In the genomic region with DNA sequence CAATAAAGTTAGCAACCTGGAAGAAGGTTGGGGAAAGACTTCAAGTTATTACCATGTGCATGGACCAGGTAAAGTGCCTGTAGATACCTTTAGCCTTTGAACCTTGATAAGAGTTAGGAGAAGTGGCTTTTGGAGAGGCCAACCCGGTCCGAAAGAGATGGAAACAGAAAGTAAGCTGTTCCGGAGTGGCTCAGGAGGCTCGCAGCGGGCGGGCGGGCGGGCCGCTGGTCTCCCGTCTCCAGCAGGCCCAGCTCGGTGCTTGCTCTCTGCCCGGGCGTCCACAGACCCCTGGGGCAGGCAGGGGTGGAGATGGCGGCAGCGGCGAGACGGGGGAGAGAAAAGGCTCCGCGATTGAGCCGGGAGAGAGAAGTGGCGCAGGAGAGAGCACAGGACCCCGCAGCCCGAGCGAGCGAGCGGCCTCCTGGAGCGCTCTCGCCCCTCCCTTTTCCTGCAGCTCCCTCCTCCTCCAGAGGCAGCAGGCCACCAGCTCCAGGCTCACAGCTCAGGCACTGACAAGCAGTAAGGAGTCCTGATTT, we compare ENCODE assay signal across 8 mouse cellular contexts. TPM values are rescaled to one million over a fixed set of nuclear protein-coding genes. Genes with fewer than 3 reads are reported as not detected.
A peak's percentile ranks its signal among the peaks of the same experiment; 100 is the strongest.
DNase-seq lines count a peak whose midpoint lies in the region; ATAC-seq and TF ChIP-seq lines count a peak whose summit lies in the region.

A gene (minus strand): TSS at position 441 of the 536 bp plus-strand sequence.

- H3K4me1 ChIP-seq in bone marrow macrophage, adult 2 months (ENCODE audit: control insufficient read depth, insufficient read depth, low read length): peaks cover 23% of the 10 kb centered on the region
- H3K4me1 ChIP-seq in embryonic fibroblast, embryonic 13.5 days (ENCODE audit: control insufficient read depth, insufficient read depth, low read length): peaks cover 4% of the 10 kb centered on the region; the same call in 1 of the 2 replicates
- H3K4me1 ChIP-seq in heart, embryonic 11.5 days (ENCODE audit: control insufficient read depth, insufficient read depth, low read length): peaks cover 3% of the 10 kb centered on the region; the same call in 1 of the 2 replicates
- H3K4me1 ChIP-seq in kidney, embryonic 16.5 days (ENCODE audit: insufficient read depth, low read length): peaks cover 24% of the 10 kb centered on the region

- no peaks in the 10 kb centered on the region for H3K9me3 ChIP-seq in heart, embryonic 11.5 days (replicated peaks; ENCODE audit: control insufficient read depth, low read length)
- no peaks in the 10 kb centered on the region for H3K9me3 ChIP-seq in kidney, embryonic 16.5 days (ENCODE audit: low read length)

- TF ChIP-seq POLR2A in bone marrow macrophage, adult 2 months (IDR thresholded peaks at IDR 0.05; ENCODE audit: borderline replicate concordance, low read depth, low read length): no peak
- peak; percentile 88 for TF ChIP-seq POLR2A in embryonic fibroblast, embryonic 13.5 days (IDR thresholded peaks at IDR 0.05; ENCODE audit: low read depth, low read length)

- no peaks in the 10 kb centered on the region for H3K79me2 ChIP-seq in C2C12 (ENCODE audit: control insufficient read depth, insufficient read depth)

- H3K36me3 ChIP-seq in C2C12 (ENCODE audit: control insufficient read depth, insufficient read depth): no peaks in the 10 kb centered on the region
- no peaks in the 10 kb centered on the region for H3K36me3 ChIP-seq in heart, embryonic 11.5 days (ENCODE audit: control insufficient read depth, insufficient read depth, low read length)
- H3K36me3 ChIP-seq in kidney, embryonic 16.5 days (ENCODE audit: insufficient read depth, low read length): no peaks in the 10 kb centered on the region

- 1% methylated on average over 28 of the region's 28 CpGs for WGBS in heart, embryonic 11.5 days (ENCODE audit: insufficient replicate concordance)
- 0% methylated on average over 24 of the region's 28 CpGs for WGBS in kidney, embryonic 16.5 days

- TF ChIP-seq CTCF in C2C12 (IDR thresholded peaks at IDR 0.05; ENCODE audit: control insufficient read depth, insufficient read depth, insufficient read length): no peak
- TF ChIP-seq CTCF in bone marrow macrophage, adult 2 months (IDR thresholded peaks at IDR 0.05; ENCODE audit: low read depth, low read length): no peak
- TF ChIP-seq CTCF in embryonic fibroblast, embryonic 13.5 days (IDR thresholded peaks at IDR 0.05; ENCODE audit: borderline replicate concordance, insufficient read depth, low read length): no peak

- peak within 1 kb of the TSS; percentile 67 for H3K4me2 ChIP-seq in heart, embryonic 11.5 days
- H3K4me2 ChIP-seq in kidney, embryonic 16.5 days (replicated peaks; ENCODE audit: low read depth, low read length): peak within 1 kb of the TSS; percentile 63

- H3K27me3 ChIP-seq in C2C12 (ENCODE audit: control insufficient read depth, insufficient read depth, insufficient read length): no peaks in the 10 kb centered on the region
- no peaks in the 10 kb centered on the region for H3K27me3 ChIP-seq in heart, embryonic 11.5 days (ENCODE audit: control insufficient read depth, insufficient read depth, low read length)
- no peaks in the 10 kb centered on the region for H3K27me3 ChIP-seq in kidney, embryonic 16.5 days (ENCODE audit: insufficient read depth, low read length)

- H3K9ac ChIP-seq in heart, embryonic 11.5 days (ENCODE audit: low read depth, low read length): peak within 1 kb of the TSS; percentile 96
- H3K9ac ChIP-seq in kidney, embryonic 16.5 days (replicated peaks; ENCODE audit: low read length): peak within 1 kb of the TSS; percentile 97

- peak within 1 kb of the TSS; percentile 77 for H3K27ac ChIP-seq in bone marrow macrophage, adult 2 months (ENCODE audit: insufficient read depth, low read depth, low read length)
- peak within 1 kb of the TSS; percentile 75 for H3K27ac ChIP-seq in embryonic fibroblast, embryonic 13.5 days (ENCODE audit: insufficient read depth, low read length)
- H3K27ac ChIP-seq in heart, embryonic 11.5 days (ENCODE audit: low read depth, low read length): peak within 1 kb of the TSS; percentile 97
- peak within 1 kb of the TSS; percentile 96 for H3K27ac ChIP-seq in kidney, embryonic 16.5 days (ENCODE audit: low read length)

- peak; percentile 88 for ATAC-seq in heart, embryonic 11.5 days (replicated peaks; ENCODE audit: insufficient number of reproducible peaks, low FRiP score, low TSS enrichment)
- ATAC-seq in kidney, embryonic 16.5 days (ENCODE audit: low FRiP score, low TSS enrichment): peak; percentile 95
- ATAC-seq in monocyte, adult 5-6 weeks (replicated peaks; ENCODE audit: insufficient number of reproducible peaks, low FRiP score, low TSS enrichment, poor library complexity, severe bottlenecking): peak; percentile 72

- peak within 1 kb of the TSS; percentile 92 for H3ac ChIP-seq in C2C12 (ENCODE audit: control insufficient read depth, insufficient read length, low read depth)

- DNase-seq in liver: peak; percentile 72
- DNase-seq in spleen, postnatal 4 days (ENCODE audit: low spot score in 2 of 2): peak; percentile 54 to 80

- H3K79me3 ChIP-seq in C2C12 (ENCODE audit: low read depth): no peaks in the 10 kb centered on the region

- peak within 1 kb of the TSS; percentile 36 for H3K4me3 ChIP-seq in C2C12 (ENCODE audit: insufficient read depth, poor library complexity, severe bottlenecking)
- peak within 1 kb of the TSS; percentile 83 for H3K4me3 ChIP-seq in bone marrow macrophage, adult 2 months (ENCODE audit: insufficient read depth, low read length)
- peak within 1 kb of the TSS; percentile 45 for H3K4me3 ChIP-seq in embryonic fibroblast, embryonic 13.5 days (ENCODE audit: insufficient read depth, low read length)
- peak within 1 kb of the TSS; percentile 76 for H3K4me3 ChIP-seq in heart, embryonic 11.5 days (ENCODE audit: low read depth, low read length)
- peak within 1 kb of the TSS; percentile 83 for H3K4me3 ChIP-seq in kidney, embryonic 16.5 days (ENCODE audit: low read length)

TF ChIP-seq in C2C12, 6 proteins besides CTCF, POLR2A, EP300 and RAD21:
- TF ChIP-seq MYOD1 (IDR thresholded peaks at IDR 0.05; ENCODE audit: control insufficient read depth, insufficient read length, low read depth) (no peak), CEBPB (IDR thresholded peaks at IDR 0.05; ENCODE audit: low read depth) (no peak), MAX (IDR thresholded peaks at IDR 0.05) (no peak), FOSL1 (IDR thresholded peaks at IDR 0.05; ENCODE audit: insufficient read depth, low read length, poor library complexity, severe bottlenecking) (no peak), USF1 (IDR thresholded peaks at IDR 0.05; ENCODE audit: low read depth) (no peak), MYOG (IDR thresholded peaks at IDR 0.05; ENCODE audit: control insufficient read depth, extremely low read depth, insufficient read length) (no peak)

RNA-seq across cellular contexts. Expression of the gene that starts here (rescaled TPM):
- polyA plus RNA-seq in C2C12 (2012; fragmentation: generic; extraction: Trizol): 0.61 TPM
- 11.3 and 13.6 TPM in 2 replicates for polyA plus RNA-seq in bone marrow macrophage, adult 2 months (2012; ENCODE audit: insufficient read depth, insufficient read length, missing spikeins)
- 16.9 and 19.3 TPM in 2 replicates for polyA plus RNA-seq in embryonic fibroblast, embryonic 13.5 days (2011; ENCODE audit: insufficient read length, low read depth, missing spikeins)
- polyA plus RNA-seq in heart, embryonic 11.5 days (2014; fragmentation: Nextera tagmentation; extraction: Ambion mirVana): 3.1 and 3.3 TPM in 2 replicates
- 2.0 and 2.7 TPM in 2 replicates for polyA plus RNA-seq in kidney, embryonic 16.5 days (2015; fragmentation: Nextera tagmentation; extraction: Ambion mirVana)
- 1.4 to 6.5 TPM (median 3.7 TPM) in 3 replicates for total RNA-seq in monocyte, adult 5-6 weeks (2017)

Comparison
In these comparisons a context has a peak if more than half of its experiments do, and no peak if none do; other contexts are left out.
1. Peak in every context shown above with its lines: DNase-seq, ATAC-seq, H3K4me3 ChIP-seq and H3K27ac ChIP-seq.